Mouse (Mus musculus): ENCODE results near the gene Efcab1.

The Efcab1 gene

GRCm38 (mm10) chr16:15014724-15015123 lies 108.3 kb downstream of the Efcab1 start:
- no peak for DNase-seq (ENCODE audit: low read depth)
